Mouse (Mus musculus): Measurements from ENCODE around the gene H2-K1.

H2-K1 gene

DNA sequence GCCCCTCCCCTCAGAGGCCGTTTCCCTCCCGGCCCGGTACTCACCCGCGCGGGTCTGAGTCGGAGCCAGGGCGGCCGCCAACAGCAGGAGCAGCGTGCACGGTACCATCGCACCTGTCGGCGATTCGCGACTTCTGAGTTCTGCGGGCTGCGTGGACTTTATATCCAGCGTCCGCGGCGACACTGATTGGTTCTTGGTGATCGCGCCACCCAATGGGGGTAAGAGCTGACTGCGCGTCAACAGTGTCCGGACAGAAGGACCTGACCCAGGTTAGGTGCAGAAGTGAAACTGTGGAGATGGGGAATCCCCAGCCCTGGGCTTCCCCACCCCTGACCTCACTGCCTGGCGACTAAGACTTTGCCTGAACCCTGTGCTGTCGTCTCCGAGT is at the start of gene H2-K1:
Gene H2-K1, minus strand, starts transcription at position 198 of the 388 bp plus-strand sequence.
- in situ Hi-C loops (cut with MboI; ENCODE audit: low pct_unique_long_range_greater_than_20kb in 1 of 2, low sequenced_read_pairs in 2 of 2, unreplicated experiment in 1 of 2), result loop anchor here in 1 of 2 experiments (5.0 kb wide), 1 partner anchor 33 kb away; no protein-coding TSS in a partner anchor

GRCm38 (mm10) chr17:34047404-34048050 is 47.4 kb upstream of the H2-K1 start:
- in situ Hi-C loops (cut with MboI; ENCODE audit: low pct_unique_long_range_greater_than_20kb in 1 of 2, low sequenced_read_pairs in 2 of 2, unreplicated experiment in 1 of 2), result no loop called here

DNA sequence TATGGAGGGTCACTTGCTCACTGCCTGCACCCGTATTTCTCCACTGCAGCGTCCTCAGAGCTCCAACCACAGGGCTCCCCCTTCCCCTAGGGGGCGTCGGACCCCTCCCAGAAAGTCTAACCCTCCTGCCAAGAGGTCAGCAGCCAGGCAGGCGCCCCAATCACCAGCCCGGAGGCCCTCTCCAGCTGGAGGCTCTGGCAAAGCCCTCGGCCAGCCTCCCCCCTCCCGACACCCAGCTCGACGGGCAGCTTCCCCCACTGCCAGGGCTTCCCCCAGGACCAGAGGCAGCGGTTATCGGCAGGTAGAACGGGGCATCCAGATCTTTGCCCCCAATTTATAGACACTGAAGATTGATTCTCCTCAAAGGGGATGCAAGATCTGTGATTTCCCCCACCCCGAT is 45.8 kb upstream of the H2-K1 start:
- in situ Hi-C loops (cut with MboI; ENCODE audit: low pct_unique_long_range_greater_than_20kb in 1 of 2, low sequenced_read_pairs in 2 of 2, unreplicated experiment in 1 of 2), result no loop called here

- in situ Hi-C loops (cut with MboI; ENCODE audit: low pct_unique_long_range_greater_than_20kb in 1 of 2, low sequenced_read_pairs in 2 of 2, unreplicated experiment in 1 of 2), result no loop called here
Measured at GRCm38 (mm10) chr17:34039562-34040450, 39.7 kb upstream of the H2-K1 start.

GRCm38 (mm10) chr17:34038878-34039561 is 38.9 kb upstream of the H2-K1 start, which contains the start of gene Col11a2:
Gene Col11a2, plus strand, starts transcription at chr17:34039437.
- in situ Hi-C loops (cut with MboI; ENCODE audit: low pct_unique_long_range_greater_than_20kb in 1 of 2, low sequenced_read_pairs in 2 of 2, unreplicated experiment in 1 of 2), result no loop called here

DNA sequence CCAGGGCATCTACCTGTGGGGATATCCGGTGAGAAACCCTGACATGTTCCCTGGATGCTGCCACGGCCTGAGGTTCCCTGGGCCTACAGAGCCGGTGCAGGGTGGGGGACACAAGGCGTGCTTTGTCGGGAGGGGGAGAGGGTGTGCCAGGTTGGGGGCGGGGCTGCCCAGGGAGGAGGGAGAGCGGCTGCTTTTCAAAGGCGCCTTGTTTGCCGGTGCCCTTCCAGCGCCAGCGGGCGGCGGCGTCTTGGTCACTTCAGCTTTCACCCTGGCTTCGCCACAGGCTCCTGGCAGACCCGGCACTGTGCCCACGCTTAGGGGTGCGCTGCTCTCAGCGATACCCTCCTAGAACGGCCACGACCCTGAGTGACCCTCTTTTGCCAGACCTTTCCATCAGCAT is 38.3 kb upstream of the H2-K1 start:
- in situ Hi-C loops (cut with MboI; ENCODE audit: low pct_unique_long_range_greater_than_20kb in 1 of 2, low sequenced_read_pairs in 2 of 2, unreplicated experiment in 1 of 2), result no loop called here

GRCm38 (mm10) chr17:34037241-34037640 is 37.1 kb upstream of the H2-K1 start:
- in situ Hi-C loops (cut with MboI; ENCODE audit: low pct_unique_long_range_greater_than_20kb in 1 of 2, low sequenced_read_pairs in 2 of 2, unreplicated experiment in 1 of 2), result no loop called here

- in situ Hi-C loops (cut with MboI; ENCODE audit: low pct_unique_long_range_greater_than_20kb in 1 of 2, low sequenced_read_pairs in 2 of 2, unreplicated experiment in 1 of 2), result no loop called here
Measured at GRCm38 (mm10) chr17:34036647-34037046, 36.5 kb upstream of the H2-K1 start.

DNA sequence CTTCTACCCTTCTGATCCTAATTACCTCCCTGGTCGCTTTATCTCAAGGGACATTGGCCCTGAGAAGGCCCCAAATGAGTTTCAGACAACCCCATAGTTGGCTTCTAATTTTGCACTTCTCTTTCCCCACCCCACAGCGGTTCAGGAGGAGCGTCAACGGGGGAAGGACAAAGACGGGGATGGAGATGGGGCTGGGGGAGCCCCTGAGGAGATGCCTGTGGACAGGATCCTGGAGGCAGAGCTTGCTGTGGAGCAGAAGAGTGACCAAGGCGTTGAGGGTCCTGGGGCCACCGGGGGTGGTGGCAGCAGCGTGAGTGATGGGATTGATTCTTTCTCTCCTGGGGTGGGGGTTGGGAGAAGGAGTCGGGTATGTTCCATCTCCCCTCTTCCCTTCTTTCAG is 35.4 kb upstream of the H2-K1 start:
- in situ Hi-C loops (cut with MboI; ENCODE audit: low pct_unique_long_range_greater_than_20kb in 1 of 2, low sequenced_read_pairs in 2 of 2, unreplicated experiment in 1 of 2), result no loop called here

GRCm38 (mm10) chr17:34034064-34034463 is 33.9 kb upstream of the H2-K1 start:
- in situ Hi-C loops (cut with MboI; ENCODE audit: low pct_unique_long_range_greater_than_20kb in 1 of 2, low sequenced_read_pairs in 2 of 2, unreplicated experiment in 1 of 2), result no loop called here

DNA sequence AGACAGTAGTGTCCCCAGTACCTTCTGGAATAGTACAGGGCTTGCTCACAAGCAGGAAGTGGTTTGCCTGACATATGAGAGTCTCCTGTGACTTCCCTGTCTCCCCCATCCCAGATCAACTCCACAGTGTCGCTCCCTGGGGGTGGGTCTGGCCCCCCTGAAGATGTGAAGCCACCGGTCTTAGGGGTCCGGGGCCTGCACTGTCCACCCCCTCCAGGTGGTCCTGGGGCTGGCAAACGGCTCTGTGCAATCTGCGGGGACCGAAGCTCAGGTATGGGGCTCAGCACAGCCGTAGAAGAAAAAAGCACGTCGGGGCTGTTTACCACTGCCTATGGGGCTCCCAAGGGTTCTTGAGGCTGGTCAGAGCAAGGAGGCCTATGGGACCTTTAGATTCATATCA is 33.3 kb upstream of the H2-K1 start:
- in situ Hi-C loops (cut with MboI; ENCODE audit: low pct_unique_long_range_greater_than_20kb in 1 of 2, low sequenced_read_pairs in 2 of 2, unreplicated experiment in 1 of 2), result no loop called here

DNA sequence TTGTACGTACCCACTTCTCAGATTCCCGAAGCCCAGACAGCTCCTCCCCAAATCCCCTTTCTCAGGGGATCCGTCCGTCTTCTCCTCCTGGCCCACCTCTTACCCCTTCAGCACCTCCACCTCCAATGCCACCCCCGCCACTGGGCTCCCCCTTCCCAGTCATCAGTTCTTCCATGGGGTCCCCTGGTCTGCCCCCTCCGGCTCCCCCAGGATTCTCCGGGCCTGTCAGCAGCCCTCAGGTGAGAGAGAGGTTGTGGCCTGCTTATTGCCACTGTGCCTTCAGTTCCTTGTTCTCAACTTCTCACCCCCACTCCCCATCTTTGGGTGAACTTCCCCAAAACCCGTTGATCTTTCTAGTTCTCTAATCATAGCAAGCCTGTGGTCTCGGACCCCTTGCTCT is 32.7 kb upstream of the H2-K1 start:
- in situ Hi-C loops (cut with MboI; ENCODE audit: low pct_unique_long_range_greater_than_20kb in 1 of 2, low sequenced_read_pairs in 2 of 2, unreplicated experiment in 1 of 2), result no loop called here

DNA sequence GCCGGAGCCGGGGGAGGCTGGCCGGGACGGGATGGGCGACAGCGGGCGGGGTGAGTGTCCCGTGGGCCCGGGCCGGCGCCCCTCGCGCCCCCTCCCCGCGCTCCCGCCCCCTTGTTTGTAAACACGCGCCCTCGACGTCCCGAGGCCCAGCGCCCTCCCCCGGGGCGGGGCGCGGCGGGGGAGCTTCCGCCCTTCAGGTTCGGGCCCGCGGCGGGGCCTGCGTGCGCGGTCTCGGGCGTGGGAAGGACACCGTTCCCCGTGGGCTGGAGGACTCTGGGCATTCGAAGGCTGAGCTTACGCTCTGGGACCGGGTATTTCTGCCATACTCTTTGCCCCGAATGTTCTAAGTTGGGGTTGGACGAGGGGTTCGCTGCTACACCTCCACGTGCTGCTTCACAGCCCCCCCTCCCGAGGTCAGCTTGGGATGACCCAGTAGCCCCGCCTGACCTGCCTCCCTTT is 32.1 kb upstream of the H2-K1 start:
- in situ Hi-C loops (cut with MboI; ENCODE audit: low pct_unique_long_range_greater_than_20kb in 1 of 2, low sequenced_read_pairs in 2 of 2, unreplicated experiment in 1 of 2), result no loop called here

DNA sequence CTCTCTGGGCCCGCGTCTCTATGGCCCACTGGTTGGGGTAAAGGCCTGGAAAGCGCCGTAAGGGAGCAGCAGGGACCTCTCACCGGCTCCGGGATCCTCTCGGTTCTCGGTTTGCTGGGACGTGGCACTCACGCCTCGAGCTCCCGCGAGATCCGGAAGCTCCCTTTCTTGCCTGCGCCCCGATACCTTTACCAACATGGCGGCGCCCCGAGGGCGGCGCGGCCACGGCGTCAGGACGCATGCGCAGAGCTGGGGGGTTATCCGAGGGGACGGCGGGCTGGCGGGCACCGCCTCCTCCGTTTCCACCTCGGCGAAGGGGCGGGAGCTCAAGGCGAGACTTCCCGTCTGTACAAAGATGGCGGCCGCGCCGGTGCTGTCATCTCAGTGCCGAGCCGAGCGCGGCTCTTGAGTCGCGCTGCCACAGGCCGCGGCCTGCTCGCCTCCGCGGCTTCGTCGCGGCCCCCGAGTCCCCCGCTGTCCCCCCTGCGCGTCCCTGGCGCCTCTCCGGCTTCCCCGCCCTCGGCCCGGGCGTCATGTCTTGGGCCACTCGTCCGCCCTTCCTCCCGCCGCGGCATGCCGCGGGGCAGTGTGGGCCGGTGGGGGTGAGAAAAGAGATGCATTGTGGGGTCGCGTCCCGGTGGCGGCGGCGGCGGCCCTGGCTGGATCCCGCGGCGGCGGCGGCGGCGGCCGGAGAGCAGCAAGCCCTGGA is 31.5 kb upstream of the H2-K1 start, which contains the start of the genes Slc39a7 and Rxrb:
Gene Slc39a7, minus strand, starts transcription at position 218 of the 709 bp plus-strand sequence.
Gene Rxrb, plus strand, starts transcription at position 348 of the 709 bp plus-strand sequence.
- in situ Hi-C loops (cut with MboI; ENCODE audit: low pct_unique_long_range_greater_than_20kb in 1 of 2, low sequenced_read_pairs in 2 of 2, unreplicated experiment in 1 of 2), result no loop called here

DNA sequence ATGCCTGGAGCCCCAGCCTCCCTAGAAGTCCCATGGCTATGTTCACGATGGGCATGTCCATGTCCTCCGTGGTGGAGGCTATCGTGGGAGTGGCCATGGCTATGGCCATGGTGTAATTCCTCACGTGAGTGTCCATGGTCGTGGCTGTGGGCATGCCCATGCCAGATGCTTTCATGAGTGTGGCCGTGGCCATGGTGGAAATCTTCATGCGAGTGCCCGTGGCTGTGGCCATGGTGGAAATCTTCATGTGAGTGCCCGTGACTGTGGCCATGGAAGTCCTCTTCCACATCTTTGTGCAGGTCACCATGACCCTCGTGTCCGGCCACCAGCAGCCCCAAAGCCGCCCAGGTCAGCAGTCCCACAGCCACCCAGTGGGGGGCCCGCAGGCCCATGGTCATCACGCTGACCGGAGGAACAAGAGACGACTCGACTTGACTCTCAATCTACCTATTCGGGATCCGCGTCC is 30.7 kb upstream of the H2-K1 start:
- in situ Hi-C loops (cut with MboI; ENCODE audit: low pct_unique_long_range_greater_than_20kb in 1 of 2, low sequenced_read_pairs in 2 of 2, unreplicated experiment in 1 of 2), result no loop called here

DNA sequence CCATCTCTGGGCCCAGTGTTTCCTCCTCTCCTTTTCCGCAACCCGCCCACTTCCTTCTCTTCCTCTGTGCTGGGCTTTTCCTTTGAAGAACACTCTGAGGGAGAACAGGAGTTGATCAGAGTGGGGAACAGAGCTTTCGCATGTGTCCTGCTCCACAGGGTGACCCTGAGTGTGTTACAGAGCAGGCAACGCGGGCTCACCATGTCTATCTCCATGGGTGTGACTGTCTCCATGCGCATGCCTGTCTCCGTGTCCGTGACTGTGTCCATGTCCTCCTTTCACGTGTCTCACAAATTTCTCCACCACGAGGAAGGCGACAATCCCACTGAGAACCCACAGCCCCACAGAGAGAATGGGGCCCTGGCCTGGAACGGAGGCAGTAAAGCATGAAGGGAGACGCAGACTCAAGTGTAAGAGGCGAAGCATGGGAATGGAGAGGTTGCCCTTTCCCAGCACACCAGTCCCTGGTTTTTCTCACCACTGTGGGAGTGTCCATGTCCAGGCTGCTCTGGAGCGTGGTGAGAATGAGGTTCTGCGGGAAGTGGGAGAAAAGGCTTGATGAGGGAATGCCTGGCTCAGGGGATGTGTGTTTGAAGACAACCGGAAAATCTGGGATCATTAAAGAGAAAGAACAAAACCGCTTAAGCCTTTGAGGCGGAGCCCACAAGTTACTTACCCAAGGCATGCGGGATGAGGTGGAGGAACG is 29.9 kb upstream of the H2-K1 start:
- in situ Hi-C loops (cut with MboI; ENCODE audit: low pct_unique_long_range_greater_than_20kb in 1 of 2, low sequenced_read_pairs in 2 of 2, unreplicated experiment in 1 of 2), result no loop called here

DNA sequence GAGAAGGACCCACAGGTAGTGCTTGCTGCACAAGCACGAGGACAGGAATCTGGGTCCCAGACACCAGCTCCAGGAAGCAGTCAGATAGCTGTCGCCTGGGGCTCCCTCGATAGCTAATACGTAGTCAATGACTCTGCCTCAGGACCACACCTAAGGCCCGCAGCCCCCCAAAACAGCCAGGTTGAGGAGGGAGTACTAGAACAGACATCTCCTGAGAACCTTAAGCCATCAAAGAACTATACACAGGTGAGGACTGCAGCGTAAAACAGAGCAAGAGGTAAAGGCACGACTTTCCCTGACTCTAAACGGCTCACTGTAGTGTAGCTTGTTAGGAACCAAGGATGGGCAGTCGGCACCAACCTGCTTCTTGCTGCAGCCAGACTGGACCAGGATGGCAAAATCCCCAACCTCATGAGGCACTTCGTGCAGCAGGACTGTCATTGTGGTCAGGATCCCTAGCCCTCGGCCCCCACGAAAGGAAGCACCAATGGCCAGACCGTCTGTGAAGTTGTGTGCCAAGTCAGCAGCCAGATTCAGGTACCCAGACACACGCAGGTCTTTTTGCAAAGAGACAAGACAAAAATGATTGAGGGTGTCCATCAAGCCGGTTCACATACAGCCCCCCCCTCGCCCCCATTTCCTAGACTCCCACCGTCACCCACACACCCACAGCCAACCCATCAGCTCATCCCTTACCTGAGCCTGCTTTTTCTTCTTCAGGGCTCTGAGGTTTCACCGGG is 29.2 kb upstream of the H2-K1 start:
- in situ Hi-C loops (cut with MboI; ENCODE audit: low pct_unique_long_range_greater_than_20kb in 1 of 2, low sequenced_read_pairs in 2 of 2, unreplicated experiment in 1 of 2), result no loop called here

Data from mouse embryonic stem cell (cell line).